Mouse (Mus musculus): ENCODE data around the gene Rab3a.

Rab3a gene

GRCm38 (mm10) chr8:70754043-70754870, at the start of gene Rab3a:
TSS of gene Rab3a (plus strand) at chr8:70754679.
- peak; percentile 98 to 99 for DNase-seq (ENCODE audit: low spot score in 2 of 2)

DNA sequence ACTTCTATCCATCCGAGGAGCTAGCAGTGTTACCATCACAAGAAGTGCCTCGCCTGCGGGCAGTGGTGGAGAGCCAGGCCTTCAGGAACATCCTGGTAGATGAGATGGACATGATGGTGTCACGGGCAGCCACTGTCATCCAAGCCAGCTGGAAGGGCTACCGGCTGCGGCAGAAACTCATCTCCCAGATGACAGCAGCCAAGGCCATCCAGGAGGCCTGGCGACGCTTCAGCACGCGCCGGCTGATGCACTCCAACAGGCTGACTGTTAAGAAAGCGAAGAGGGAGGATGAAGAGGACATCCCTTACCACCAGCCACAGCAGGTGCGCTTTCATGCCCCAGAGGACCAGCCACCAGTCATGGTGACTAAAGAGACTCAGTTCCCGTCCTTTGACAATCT, 46.2 kb upstream of the Rab3a start:
- no peak for DNase-seq (ENCODE audit: low spot score in 2 of 2)

DNA sequence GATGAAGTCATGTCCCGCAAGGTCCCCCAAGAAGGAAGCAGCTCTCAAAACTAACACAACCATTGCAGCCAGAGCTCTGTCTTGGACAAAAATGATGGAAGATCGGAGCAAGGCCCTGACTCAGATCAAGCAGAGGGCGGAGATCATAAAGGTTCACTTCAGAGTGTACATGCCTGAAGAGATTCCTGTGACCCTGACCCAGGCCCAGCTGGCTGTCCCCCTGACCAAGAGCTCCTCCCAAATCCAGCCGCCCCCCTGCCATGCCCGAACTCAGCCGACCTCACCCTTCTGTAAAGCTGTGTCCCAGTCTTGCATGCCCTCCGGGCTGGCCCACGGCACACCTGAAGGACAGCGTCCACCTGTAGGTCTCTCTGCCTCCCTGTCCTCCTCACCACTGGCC, 44.7 kb upstream of the Rab3a start:
- no peak for DNase-seq (ENCODE audit: low spot score in 2 of 2)

- DNase-seq (ENCODE audit: low spot score in 2 of 2): peak; percentile 41 to 53
Observed at GRCm38 (mm10) chr8:70710296-70710695, 44.2 kb upstream of the Rab3a start.

DNA sequence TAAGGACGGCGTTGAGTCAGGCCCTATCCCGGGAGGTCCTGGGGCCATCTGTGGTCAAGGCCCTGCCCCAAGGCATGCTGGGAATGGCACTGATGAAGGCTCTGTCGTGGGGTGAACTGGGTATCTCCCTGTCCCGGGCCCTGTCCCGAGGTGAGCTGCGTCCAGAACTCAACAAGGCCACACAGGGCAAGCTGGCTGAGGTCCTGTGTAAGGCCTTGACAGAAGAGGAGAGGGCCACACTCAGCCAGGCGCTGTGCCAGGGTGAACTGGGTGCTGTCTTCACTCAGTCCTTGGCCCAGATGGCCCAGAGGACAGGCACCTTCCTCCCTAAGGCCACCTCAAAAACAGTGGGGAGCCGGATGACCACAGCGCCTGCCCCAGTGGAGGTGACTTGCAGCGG, 43.4 kb upstream of the Rab3a start:
- DNase-seq (ENCODE audit: low spot score in 2 of 2): no peak

- no peak for DNase-seq (ENCODE audit: low spot score in 2 of 2)
Observed at GRCm38 (mm10) chr8:70713991-70714390, 40.5 kb upstream of the Rab3a start.

GRCm38 (mm10) chr8:70715086-70715485, 39.4 kb upstream of the Rab3a start:
- no peak for DNase-seq (ENCODE audit: low spot score in 2 of 2)

DNA sequence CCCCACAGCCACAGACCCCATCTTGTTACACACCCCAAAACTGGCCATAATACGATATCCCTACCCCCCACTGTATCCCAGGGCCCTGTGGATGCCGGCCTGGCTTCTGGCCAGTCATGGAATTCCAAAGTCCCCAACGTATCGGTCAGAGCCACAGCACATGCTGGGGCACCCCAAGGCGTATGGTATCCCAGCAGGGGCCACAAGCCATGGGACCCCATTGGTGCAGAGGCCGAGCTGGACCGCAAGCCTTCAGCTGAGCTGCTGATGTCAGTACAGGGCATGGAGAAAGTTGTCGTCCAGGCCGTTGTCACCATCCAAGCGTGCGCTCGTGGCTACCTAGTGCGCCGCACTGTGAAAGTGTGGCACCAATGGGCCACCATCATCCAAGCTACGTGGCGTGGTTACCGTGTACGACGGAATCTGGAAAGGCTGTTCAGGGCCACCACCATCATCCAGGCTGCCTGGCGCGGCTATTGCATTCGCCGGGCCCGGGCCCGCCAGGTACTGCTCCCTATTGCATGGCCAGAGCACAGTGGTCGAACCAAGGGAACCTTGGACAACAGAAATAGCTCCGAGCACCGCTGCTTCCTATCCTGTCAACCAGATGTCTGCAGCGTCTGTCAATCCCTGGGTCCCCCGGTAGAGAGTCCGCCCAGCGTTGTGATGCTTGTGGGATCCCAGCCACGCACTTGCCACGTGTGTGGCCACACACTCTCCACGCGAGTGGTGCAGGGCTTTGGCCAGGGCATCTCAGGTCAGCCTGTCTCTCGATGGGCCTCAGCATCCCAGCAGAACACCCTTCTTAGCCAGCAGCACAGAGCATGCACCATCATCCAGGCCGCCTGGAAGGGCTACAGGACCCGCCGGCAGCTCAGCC, 37.7 kb upstream of the Rab3a start:
- no peak for DNase-seq (ENCODE audit: low spot score in 2 of 2)

DNA sequence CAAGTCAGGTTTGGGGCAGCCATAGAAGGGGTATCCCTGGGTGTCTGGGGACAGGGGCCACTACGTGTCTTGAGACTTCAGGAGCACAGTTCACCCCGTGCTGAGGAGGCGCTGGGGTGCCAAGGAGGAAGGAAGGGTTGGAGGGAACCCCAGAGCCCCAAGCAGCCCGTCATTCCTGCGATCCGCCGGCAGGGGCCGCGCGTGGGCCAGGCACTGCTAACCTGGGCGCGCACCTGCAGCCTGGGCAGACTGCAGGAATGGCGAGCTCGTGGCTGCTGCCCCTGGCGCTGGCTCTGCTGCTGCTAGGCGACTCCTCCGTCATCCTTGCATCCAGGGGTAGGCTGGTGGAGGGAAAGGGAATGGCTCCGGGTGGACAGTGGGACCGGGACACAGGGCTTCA, 36.2 kb upstream of the Rab3a start, which contains the start of gene Gm3336:
TSS of gene Gm3336 (plus strand) at position 247 of the 400 bp plus-strand sequence.
- DNase-seq (ENCODE audit: low spot score in 2 of 2): no peak

DNA sequence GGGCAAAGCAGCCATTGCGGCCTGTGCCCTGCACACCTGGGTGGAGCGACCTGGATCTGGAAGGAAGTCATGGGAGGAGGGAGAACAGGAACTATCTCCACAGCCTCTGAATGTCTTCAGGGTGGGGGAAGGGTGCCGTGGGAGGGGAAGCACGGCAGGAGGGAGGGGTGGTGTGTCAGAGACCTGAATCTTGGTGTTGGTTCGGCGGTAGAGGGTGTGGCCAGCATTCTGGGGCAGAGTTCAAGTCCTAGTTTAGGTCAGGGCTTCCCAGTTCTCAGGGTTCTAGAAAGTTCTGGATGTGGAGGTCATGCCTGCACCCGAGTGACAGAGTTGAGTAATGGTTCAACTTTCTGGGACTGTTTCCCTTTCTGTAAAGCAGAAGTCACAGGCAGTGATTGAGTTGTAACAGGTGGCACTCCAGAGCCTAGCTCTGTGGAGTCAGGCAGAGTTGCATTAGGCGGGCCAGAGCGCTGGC, 34.6 kb upstream of the Rab3a start:
- DNase-seq (ENCODE audit: low spot score in 2 of 2): no peak

GRCm38 (mm10) chr8:70720739-70721138, 33.7 kb upstream of the Rab3a start:
- peak; percentile 50 to 75 for DNase-seq (ENCODE audit: low spot score in 2 of 2)

DNA sequence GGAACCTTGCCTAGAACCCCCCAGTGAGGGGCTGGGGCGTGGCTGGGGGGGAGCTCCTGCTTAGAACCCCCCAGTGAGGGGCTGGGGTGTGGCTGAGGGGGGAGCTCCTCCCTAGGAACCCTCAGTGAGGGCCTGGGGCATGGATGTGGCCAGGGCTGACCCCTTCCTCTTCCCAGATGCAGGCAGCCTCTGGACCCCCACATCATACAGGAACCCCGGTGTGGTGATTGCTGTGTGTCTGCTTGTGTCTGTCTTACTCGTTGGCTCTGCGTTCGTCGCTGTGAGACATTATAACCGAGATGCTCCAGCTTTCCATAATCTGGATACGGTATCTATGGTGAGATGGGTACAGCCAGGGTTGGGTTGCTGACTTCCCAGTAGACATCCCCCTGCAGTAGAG, 32.9 kb upstream of the Rab3a start:
- no peak for DNase-seq (ENCODE audit: low spot score in 2 of 2)

- DNase-seq (ENCODE audit: low spot score in 2 of 2): no peak
Observed at GRCm38 (mm10) chr8:70723486-70724210, 30.8 kb upstream of the Rab3a start, which contains the start of gene Pde4c. TSS of gene Pde4c (plus strand) at chr8:70723720.

GRCm38 (mm10) chr8:70724216-70724615, 30.3 kb upstream of the Rab3a start:
- no peak for DNase-seq (ENCODE audit: low spot score in 2 of 2)

DNA sequence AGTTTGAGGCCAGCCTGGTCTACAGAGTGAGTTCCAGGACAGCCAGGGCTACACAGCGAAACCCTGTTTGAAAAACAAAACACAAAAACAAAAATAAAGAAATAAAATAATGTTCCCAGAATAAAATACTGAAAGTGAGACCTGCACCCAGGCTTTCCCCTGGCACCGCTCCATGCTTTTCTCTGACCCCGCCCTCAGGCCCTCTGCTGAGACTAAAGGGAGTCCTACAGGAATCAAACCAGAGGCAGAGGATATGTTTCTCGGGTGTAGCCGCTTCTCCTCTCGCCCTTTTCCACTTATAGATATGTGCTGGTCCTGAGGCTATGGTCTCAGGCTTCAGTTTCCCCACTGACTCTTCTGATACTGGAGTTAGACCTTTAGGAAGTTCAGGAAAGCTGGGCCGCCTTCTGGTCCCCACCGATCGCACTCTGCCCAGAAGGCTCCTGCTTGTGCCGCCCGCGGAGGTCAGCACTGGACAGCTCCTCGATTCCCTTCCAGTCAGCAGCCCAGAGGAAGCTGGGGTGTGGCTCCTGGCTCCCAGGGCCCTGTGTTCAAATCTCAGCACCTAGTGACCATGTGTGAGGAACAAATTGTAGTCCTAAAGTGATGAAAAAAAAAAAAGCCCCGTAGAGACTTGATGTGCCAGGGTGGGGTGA, 28.6 kb upstream of the Rab3a start:
- DNase-seq (ENCODE audit: low spot score in 2 of 2): no peak

GRCm38 (mm10) chr8:70726721-70727120, 27.8 kb upstream of the Rab3a start:
- DNase-seq (ENCODE audit: low spot score in 2 of 2): no peak

DNA sequence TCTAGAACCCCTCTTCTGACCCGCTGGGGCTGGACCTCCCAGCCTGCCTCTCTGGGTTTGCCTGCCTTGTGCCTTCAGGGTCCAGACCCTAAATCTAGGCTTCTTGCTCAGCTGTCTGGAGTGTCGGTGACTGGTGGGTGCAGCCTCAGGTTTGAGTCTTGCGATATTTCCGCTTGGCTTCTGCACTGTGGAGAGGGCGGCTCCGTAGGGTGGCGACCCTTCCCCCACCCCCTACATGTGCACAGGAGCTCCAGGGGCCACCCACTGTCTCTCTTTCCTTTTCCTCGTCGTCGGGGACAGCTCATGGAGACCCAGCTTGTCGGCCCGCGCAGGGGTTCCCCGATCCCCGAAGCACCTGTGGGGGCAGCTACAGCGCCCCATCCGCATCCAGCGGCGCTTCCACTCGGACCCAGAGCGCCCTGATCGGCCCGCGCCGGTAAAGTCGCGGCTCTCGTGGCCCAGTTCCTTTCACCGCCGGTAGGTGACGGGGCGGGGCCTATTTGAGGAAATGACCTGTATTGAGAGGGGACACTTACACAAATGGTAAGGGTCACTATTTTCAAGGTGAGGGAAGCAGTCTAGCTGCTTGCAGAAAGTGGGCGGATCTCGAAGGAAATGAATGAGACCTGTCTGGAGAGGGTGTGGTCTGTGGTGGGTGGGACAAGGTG, 24.5 kb upstream of the Rab3a start:
- DNase-seq (ENCODE audit: low spot score in 2 of 2): no peak

- DNase-seq (ENCODE audit: low spot score in 2 of 2): no peak
Observed at GRCm38 (mm10) chr8:70730956-70731355, 23.5 kb upstream of the Rab3a start.

DNA sequence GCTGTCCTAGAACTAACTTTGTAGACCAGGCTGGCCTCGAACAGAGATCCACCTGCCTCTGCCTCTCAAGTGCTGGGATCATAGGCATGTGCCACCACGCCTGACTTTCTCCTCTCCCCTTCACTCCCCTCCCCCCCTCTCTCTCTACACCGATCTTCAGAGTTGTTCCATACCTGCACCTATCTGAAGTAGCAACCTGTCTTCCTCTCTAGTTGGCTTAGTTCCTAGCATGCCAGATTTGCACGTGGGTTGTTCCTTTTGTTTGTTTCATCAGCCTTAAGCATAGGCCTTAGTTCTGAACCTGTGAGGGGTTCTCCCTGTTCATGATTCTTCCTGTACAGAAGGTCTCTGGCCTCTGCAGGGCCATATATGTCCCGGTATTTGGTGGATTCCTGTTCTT, 16.8 kb upstream of the Rab3a start:
- no peak for DNase-seq (ENCODE audit: low spot score in 2 of 2)

GRCm38 (mm10) chr8:70738211-70738610, 16.3 kb upstream of the Rab3a start:
- no peak for DNase-seq (ENCODE audit: low spot score in 2 of 2)

DNA sequence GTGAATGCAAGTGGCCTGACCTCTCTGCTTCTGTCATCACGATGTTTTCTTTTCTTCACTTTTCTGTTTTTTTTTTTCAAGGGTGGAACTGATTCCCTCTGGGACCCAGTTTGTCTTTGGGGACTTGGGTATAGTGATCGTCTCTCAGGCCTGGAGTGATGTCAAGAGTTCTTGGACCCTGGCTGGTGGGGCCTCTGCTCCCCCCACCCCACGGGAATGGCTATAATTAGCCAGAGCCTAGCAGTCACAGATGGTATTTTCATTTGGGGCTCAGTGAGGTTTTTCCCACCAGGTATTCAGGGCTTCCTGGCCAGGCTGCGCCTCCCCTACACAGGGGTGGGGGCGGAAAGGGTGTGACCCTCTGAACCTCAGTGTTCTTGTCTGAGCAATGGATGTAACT, 12.8 kb upstream of the Rab3a start:
- no peak for DNase-seq (ENCODE audit: low spot score in 2 of 2)

Data from heart, adult 9 months (tissue).